Mouse (Mus musculus) stomach, embryonic 16.5 days (tissue): ENCODE results near the gene Urad. TPM values are rescaled to one million over a fixed set of nuclear protein-coding genes. Genes with fewer than 3 reads are reported as not detected.

ENCODE experiments used
- ATAC-seq: fragments of 200-750 bp; cut with Nextera tagmentation; 2 replicates; pipeline ENCODE4 v1.8.0; 2017; ENCODE audit warnings: moderate number of reproducible peaks, moderate TSS enrichment; ENCODE audit not compliant: insufficient read depth, low FRiP score
- H3K27ac ChIP-seq: fragments of 300-500 bp; sonication (generic); 2 replicates; pipeline ENCODE4 v1.5.1; 2014; ENCODE audit warnings: low read length
- H3K27me3 ChIP-seq: fragments of 300-500 bp; sonication (generic); 2 replicates; pipeline ENCODE4 v1.6.1; 2014; ENCODE audit warnings: low read length, control low read depth, mixed read lengths; ENCODE audit not compliant: control insufficient read depth, insufficient read depth
- H3K36me3 ChIP-seq: fragments of 300-500 bp; sonication (generic); 2 replicates; pipeline ENCODE4 v1.6.1; 2014; ENCODE audit warnings: low read length; ENCODE audit not compliant: control insufficient read depth, insufficient read depth
- H3K4me1 ChIP-seq: fragments of 300-500 bp; sonication (generic); 2 replicates; pipeline ENCODE4 v1.6.1; 2014; ENCODE audit warnings: low read length, control low read depth, mixed read lengths; ENCODE audit not compliant: control insufficient read depth, insufficient read depth
- H3K4me2 ChIP-seq: fragments of 300-500 bp; sonication (generic); 2 replicates; pipeline ENCODE4 v1.6.1; 2014; ENCODE audit warnings: low read depth, low read length, mixed read lengths
- H3K4me3 ChIP-seq: fragments of 300-500 bp; sonication (generic); replicated peaks from 2 replicates; pipeline ENCODE4 v1.5.1; 2014; ENCODE audit warnings: mild to moderate bottlenecking, low read length
- H3K9ac ChIP-seq: fragments of 300-500 bp; sonication (generic); 2 replicates; pipeline ENCODE4 v1.6.1; 2014; ENCODE audit warnings: low read length
- H3K9me3 ChIP-seq: fragments of 300-500 bp; sonication (generic); replicated peaks from 2 replicates; pipeline ENCODE4 v1.6.1; 2016; ENCODE audit warnings: low read length, control low read depth; ENCODE audit not compliant: control insufficient read depth
- WGBS: fragments of 180-500 bp; shearing (Covaris S2); extraction: QIAGEN DNeasy Blood & Tissue Kit; methylation state at CpG from one replicate; pipeline ENCODE4 v1.1.7; 2014; 5-methylcytosine and 5-hydroxymethylcytosine counted together
- polyA plus RNA-seq: library from polyadenylated mRNA; unstranded; fragments of >200 nt; fragmentation: Nextera tagmentation; extraction: Ambion mirVana; gene quantifications from 2 replicates; pipeline ENCODE4 v1.2.1, GENCODE M21; 2015

Urad gene
- polyA plus RNA-seq, 1 experiment from 2014 or later, result not detected

DNA sequence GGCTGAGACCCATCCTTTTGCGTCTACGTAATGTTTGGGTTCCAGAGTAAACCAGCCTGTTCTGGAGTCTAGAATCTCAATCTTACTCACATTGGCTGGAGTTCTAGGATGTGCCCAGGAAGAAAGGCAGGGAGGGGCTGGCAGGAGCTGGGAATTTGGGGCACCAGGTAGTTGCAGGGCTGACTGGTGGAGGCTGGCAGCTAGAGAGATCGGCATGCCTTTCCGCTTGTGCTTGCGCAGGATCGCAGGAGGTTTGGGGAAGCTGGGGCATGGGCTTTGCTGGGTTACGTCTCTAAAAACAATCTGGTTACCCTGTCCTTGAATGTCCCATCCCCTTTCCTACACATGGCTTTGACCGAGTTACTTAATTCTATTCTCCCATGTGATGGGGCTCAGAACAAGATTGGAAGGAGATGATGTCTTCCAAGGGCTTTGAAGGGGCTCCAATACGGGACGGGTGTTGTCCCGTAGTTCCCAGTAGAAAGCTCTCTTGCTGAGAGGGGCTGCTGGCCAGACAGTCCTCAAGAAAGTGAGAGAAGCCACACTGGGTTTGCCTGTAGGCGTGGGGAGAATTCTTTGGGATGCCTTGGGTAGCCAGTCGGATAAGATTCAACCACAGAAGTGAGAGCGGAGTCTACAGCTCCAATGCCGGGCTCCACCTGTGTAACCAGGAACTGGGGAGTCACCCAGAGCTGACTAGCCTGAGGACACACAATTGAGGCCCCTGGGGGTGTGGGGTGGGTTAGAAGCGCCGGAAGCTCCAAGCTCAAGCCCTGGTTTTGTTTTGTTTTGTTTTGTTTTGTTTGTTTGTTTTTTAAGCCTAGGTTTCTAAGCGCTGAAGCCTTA lies 45.3 kb downstream of the Urad start:
- no peaks in the 10 kb centered on the region for H3K9me3 ChIP-seq
- H3K27ac ChIP-seq, result no peak overlapping the region
- H3K36me3 ChIP-seq, result no peaks in the 10 kb centered on the region
- peak overlapping the region; percentile 19; the same call in 1 of the 2 replicates for H3K4me2 ChIP-seq
- no peak for ATAC-seq
- H3K9ac ChIP-seq, result peak overlapping the region; percentile 18; the same call in 1 of the 2 replicates
- H3K4me3 ChIP-seq, result no peak overlapping the region
- no peaks in the 10 kb centered on the region for H3K4me1 ChIP-seq
- peaks cover 77% of the 10 kb centered on the region for H3K27me3 ChIP-seq
- WGBS, result 3% methylated on average over 18 of the region's 18 CpGs

DNA sequence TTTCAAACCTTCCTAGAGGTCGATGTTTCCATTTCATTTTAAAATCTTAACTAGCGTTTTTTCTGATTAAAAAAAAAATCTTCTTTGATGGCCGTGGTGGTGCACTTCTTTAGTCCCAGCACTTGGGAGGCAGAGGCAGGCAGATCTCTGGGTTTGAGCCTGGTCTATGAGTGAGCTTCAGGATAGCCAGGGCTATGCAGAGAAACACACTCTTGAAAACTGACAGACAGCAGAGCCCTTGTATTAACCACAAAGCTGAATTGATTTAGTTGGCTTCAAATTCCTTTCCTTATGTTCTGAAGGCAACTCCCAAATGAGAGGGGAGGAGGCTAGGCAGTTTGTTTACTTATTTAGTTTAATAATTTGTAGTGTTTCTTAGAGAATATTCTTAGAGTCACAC lies 46.5 kb downstream of the Urad start:
- Histone ChIP-seq H3K9me3 (no peaks in the 10 kb centered on the region), H3K4me3 (no peak overlapping the region), H3K27me3 (peaks cover 87% of the 10 kb centered on the region), H3K27ac (no peak overlapping the region), H3K36me3 (no peaks in the 10 kb centered on the region), H3K4me2 (no peak overlapping the region), H3K4me1 (no peaks in the 10 kb centered on the region), H3K9ac (no peak overlapping the region)
- no peak for ATAC-seq
- 14% methylated on average over 3 of the region's 3 CpGs for WGBS

DNA sequence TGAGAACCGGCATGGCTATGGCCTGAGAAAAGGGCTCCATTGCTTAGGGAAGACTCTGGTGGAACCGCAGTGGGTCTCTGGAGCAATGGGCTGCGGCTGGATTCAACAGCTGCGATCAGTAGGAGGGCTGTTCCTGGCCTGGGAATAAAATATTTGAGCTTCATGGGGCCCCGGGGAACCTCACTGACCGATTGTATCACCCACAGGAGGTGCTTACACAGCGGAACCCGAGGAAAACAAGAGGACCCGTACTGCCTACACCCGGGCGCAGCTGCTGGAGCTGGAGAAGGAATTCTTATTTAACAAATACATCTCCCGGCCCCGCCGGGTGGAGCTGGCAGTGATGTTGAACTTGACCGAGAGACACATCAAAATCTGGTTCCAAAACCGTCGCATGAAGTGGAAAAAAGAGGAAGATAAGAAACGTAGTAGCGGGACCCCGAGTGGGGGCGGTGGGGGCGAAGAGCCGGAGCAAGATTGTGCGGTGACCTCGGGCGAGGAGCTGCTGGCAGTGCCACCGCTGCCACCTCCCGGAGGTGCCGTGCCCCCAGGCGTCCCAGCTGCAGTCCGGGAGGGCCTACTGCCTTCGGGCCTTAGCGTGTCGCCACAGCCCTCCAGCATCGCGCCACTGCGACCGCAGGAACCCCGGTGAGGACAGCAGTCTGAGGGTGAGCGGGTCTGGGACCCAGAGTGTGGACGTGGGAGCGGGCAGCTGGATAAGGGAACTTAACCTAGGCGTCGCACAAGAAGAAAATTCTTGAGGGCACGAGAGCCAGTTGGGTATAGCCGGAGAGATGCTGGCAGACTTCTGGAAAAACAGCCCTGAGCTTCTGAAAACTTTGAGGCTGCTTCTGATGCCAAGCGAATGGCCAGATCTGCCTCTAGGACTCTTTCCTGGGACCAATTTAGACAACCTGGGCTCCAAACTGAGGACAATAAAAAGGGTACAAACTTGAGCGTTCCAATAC lies 47.8 kb downstream of the Urad start:
- 0 out of 2 replicates have a peak, but pooled peaks cover 3% of the 10 kb centered on the region for H3K4me1 ChIP-seq
- peak overlapping the region; percentile 18 for H3K4me3 ChIP-seq
- no peaks in the 10 kb centered on the region for H3K36me3 ChIP-seq
- no peak for ATAC-seq
- 2% methylated on average over 48 of the region's 48 CpGs for WGBS
- peak overlapping the region; percentile 9; the same call in 1 of the 2 replicates for H3K9ac ChIP-seq
- H3K4me2 ChIP-seq, result peak overlapping the region; percentile 31
- peaks cover 88% of the 10 kb centered on the region for H3K27me3 ChIP-seq
- H3K27ac ChIP-seq, result no peak overlapping the region
- no peaks in the 10 kb centered on the region for H3K9me3 ChIP-seq

DNA sequence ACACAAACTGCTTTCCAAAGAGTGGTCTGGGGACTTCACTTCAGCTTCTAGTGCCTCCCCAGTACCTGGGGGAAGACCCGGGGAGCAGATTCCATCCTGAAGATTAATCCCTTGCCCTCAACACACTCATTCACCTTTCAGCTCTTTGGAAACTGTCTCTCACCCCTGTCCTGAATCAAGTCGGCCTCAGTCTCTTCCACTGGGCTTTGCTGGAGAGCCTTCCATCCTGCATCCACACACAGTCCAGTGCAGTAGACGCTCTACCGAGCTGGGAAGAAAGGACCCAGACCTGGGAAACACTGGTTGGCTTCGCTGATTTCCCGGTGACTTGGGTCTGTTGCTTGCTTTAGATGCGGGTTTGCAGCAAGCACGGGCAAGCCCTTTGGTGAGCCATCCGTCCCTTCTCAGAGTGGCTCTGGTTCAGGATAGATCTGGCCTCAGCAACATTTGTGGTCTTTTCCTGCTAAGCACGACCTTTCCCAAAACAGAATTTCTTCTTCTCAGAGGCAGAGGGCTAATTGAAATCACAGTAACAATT lies 49.4 kb downstream of the Urad start:
- H3K4me1 ChIP-seq, result 0 out of 2 replicates have a peak, but pooled peaks cover 3% of the 10 kb centered on the region
- peak overlapping the region; percentile 39 for H3K4me2 ChIP-seq
- ATAC-seq, result no peak
- H3K4me3 ChIP-seq, result peak overlapping the region; percentile 41
- WGBS, result 3% methylated on average over 10 of the region's 10 CpGs
- peak overlapping the region; percentile 41 for H3K9ac ChIP-seq
- H3K36me3 ChIP-seq, result no peaks in the 10 kb centered on the region
- peaks cover 89% of the 10 kb centered on the region for H3K27me3 ChIP-seq
- no peak overlapping the region for H3K27ac ChIP-seq
- no peaks in the 10 kb centered on the region for H3K9me3 ChIP-seq

DNA sequence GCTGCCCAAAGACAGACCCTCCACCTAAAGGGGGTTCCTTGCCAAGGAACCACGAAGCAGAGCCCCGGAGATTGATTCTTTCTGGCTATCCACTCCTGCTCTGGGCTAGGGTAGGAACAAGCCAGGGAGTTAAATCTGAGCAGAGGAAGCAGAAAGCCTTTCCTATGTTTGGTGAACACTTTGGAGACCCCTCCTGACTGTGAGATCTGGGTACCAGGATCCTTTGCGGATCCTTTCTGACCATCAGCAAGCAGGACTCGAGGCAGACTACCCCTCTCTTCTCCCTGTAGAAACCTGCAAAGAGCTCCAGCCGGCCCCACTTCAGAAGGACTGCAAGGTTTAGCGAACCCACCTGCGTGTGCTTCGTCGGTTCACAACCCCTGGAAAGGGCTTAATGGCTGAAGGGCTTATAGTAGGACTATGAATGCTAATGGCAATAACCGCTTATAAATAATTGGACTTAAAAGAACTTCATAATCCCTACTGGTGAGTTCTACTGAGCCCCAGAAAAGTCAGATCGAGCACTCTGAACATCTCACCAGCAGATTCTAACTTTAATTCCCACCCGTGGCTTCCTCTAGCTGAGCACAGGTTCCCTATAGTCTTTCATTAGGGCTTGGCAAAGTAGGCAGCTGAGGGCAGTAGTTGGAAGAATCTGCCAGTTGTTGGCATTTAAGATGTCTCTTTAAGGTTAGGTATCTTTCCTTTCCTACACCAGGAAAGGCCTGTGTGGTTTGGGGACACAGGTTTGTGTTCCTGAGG lies 50.0 kb downstream of the Urad start:
- peak overlapping the region; percentile 41 for H3K4me3 ChIP-seq
- H3K9me3 ChIP-seq, result no peaks in the 10 kb centered on the region
- H3K4me1 ChIP-seq, result 0 out of 2 replicates have a peak, but pooled peaks cover 3% of the 10 kb centered on the region
- H3K27me3 ChIP-seq, result peaks cover 89% of the 10 kb centered on the region
- H3K27ac ChIP-seq, result no peak overlapping the region
- ATAC-seq, result no peak
- H3K4me2 ChIP-seq, result peak overlapping the region; percentile 39
- H3K9ac ChIP-seq, result peak overlapping the region; percentile 41
- H3K36me3 ChIP-seq, result no peaks in the 10 kb centered on the region
- 11% methylated on average over 12 of the region's 12 CpGs for WGBS

DNA sequence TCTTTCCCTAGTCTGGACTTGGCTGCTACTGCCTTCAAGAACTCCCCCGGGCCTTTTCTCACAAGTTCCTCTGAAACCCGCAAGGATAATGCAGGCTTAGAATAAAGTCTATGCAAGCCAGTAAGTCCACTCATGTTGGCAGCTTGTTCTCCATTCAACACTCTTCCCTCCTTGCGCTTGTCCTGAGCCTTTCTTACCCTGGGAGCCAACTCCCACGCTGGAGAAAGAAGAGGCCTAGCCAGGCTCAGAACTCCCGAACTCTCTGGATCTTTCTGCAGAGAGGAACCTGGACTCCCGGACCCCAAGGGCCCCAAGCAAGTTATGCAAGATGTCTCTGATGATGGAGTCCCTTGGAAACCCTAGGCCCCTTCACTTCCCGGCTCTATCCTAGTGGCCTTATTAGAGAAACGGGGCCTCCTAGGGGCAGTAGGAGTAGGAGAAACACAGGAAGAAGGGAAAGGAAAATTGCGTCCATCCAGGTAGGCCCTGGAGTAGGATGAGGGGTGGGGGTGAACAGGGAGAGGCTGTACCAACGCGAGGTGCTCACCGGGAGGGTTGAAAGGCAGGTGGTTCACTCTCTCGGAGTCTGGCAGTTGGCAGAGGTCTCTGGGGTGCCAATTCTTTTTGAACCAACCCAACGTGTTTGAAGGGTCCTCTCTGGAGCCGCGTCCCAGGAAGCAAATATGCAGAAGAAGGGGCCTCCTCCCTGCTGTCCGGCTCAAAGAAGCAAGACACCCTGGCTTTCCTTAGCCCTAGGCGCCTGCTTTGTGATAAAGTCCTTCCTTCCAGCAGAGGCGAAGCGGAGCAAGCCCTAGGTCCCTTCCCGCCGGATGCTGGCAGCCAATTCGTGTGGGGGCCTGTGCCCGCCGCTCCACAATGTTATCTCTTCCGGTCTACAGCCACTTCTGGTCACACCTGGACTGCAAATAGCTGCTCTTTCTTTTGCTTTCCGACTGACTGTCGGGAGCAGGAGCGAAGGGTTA lies 51.3 kb downstream of the Urad start:
- Histone ChIP-seq H3K27ac (peak overlapping the region; percentile 69), H3K9ac (peak overlapping the region; percentile 62), H3K4me2 (no peak overlapping the region), H3K4me3 (peak overlapping the region; percentile 41), H3K36me3 (no peaks in the 10 kb centered on the region), H3K9me3 (no peaks in the 10 kb centered on the region), H3K27me3 (peaks cover 89% of the 10 kb centered on the region), H3K4me1 (0 out of 2 replicates have a peak, but pooled peaks cover 3% of the 10 kb centered on the region)
- peak; percentile 31; the same call in 1 of the 2 replicates for ATAC-seq
- 4% methylated on average over 29 of the region's 29 CpGs for WGBS

DNA sequence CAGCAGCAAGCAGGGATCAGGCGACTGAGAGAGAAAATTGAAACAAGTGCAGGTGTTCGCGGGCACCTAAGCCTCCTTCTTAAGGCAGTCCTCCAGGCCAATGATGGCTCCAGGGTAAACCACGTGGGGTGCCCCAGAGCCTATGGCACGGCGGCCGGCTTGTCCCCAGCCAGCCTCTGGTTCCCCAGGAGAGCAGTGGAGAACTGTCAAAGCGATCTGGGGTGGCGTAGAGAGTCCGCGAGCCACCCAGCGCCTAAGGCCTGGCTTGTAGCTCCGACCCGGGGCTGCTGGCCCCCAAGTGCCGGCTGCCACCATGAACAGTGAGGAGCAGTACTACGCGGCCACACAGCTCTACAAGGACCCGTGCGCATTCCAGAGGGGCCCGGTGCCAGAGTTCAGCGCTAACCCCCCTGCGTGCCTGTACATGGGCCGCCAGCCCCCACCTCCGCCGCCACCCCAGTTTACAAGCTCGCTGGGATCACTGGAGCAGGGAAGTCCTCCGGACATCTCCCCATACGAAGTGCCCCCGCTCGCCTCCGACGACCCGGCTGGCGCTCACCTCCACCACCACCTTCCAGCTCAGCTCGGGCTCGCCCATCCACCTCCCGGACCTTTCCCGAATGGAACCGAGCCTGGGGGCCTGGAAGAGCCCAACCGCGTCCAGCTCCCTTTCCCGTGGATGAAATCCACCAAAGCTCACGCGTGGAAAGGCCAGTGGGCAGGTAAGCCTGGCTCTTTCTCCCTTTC lies 52.1 kb downstream of the Urad start, which contains the start of gene Pdx1:
TSS of gene Pdx1 (plus strand) at position 34 of the 747 bp plus-strand sequence.
- Histone ChIP-seq H3K36me3 (no peaks in the 10 kb centered on the region), H3K27me3 (peaks cover 83% of the 10 kb centered on the region), H3K9me3 (no peaks in the 10 kb centered on the region), H3K27ac (peak within 1 kb of the TSS; percentile 31), H3K4me2 (peak within 1 kb of the TSS; percentile 34), H3K9ac (peak within 1 kb of the TSS; percentile 62), H3K4me1 (0 out of 2 replicates have a peak, but pooled peaks cover 3% of the 10 kb centered on the region), H3K4me3 (peak within 1 kb of the TSS; percentile 41)
- ATAC-seq, result peak; percentile 90
- 1% methylated on average over 44 of the region's 44 CpGs for whole genome bisulfite sequencing
